Mouse (Mus musculus): ENCODE measurements around the gene Mipol1. TPM values are rescaled to one million over a fixed set of nuclear protein-coding genes. Genes with fewer than 3 reads are reported as not detected.

Mipol1 gene
- total and polyA plus RNA-seq, 3 experiments = 1.3 to 4.5 (median 4.1) TPM

GRCm38 (mm10) chr12:57340111-57340510 is 109.9 kb downstream of the Mipol1 start:
- intact Hi-C loops (cut with DNase I) = no loop called here
- Histone ChIP-seq H3K27me3 (ENCODE audit: control insufficient read depth, insufficient read depth, low read length) (no peaks in the 10 kb centered on the region), H3K36me3 (ENCODE audit: control insufficient read depth, insufficient read depth, low read length) (no peaks in the 10 kb centered on the region), H3K9ac (ENCODE audit: low read depth, low read length) (no peak overlapping the region), H3K4me3 (no peak overlapping the region), H3K79me2 (replicated peaks; ENCODE audit: control insufficient read depth, insufficient read depth, low read length) (no peaks in the 10 kb centered on the region), H3K27ac (no peak overlapping the region), H3K4me1 (ENCODE audit: control insufficient read depth, insufficient read depth, low read length) (no peaks in the 10 kb centered on the region)
- WGBS = 79% methylated on average over 2 of the region's 2 CpGs
- no peak for DNase-seq
- TF ChIP-seq CTCF (IDR thresholded peaks at IDR 0.05) (no peak), POLR2A (IDR thresholded peaks at IDR 0.05; ENCODE audit: insufficient read depth, low read depth, low read length) (no peak), EP300 (IDR thresholded peaks at IDR 0.05; ENCODE audit: insufficient read depth, low read depth, low read length) (no peak)

GRCm38 (mm10) chr12:57362732-57363131 is 132.5 kb downstream of the Mipol1 start:
- intact Hi-C loops (cut with DNase I) = no loop called here
- H3K4me1 ChIP-seq (ENCODE audit: control insufficient read depth, insufficient read depth, low read length) = no peaks in the 10 kb centered on the region
- H3K27me3 ChIP-seq (ENCODE audit: control insufficient read depth, insufficient read depth, low read length) = no peaks in the 10 kb centered on the region
- no peak for DNase-seq
- H3K9ac ChIP-seq (ENCODE audit: low read depth, low read length) = no peak overlapping the region
- 67% methylated on average over 2 of the region's 2 CpGs for WGBS
- no peaks in the 10 kb centered on the region for H3K79me2 ChIP-seq (replicated peaks; ENCODE audit: control insufficient read depth, insufficient read depth, low read length)
- H3K4me3 ChIP-seq = no peak overlapping the region
- H3K27ac ChIP-seq = no peak overlapping the region
- H3K36me3 ChIP-seq (ENCODE audit: control insufficient read depth, insufficient read depth, low read length) = no peaks in the 10 kb centered on the region
- TF ChIP-seq POLR2A (IDR thresholded peaks at IDR 0.05; ENCODE audit: insufficient read depth, low read depth, low read length) = no peak
- TF ChIP-seq CTCF (IDR thresholded peaks at IDR 0.05) = no peak
- TF ChIP-seq EP300 (IDR thresholded peaks at IDR 0.05; ENCODE audit: insufficient read depth, low read depth, low read length) = no peak

GRCm38 (mm10) chr12:57364027-57364426 is 133.8 kb downstream of the Mipol1 start:
- WGBS = 86% methylated on average over 7 of the region's 7 CpGs
- H3K36me3 ChIP-seq (ENCODE audit: control insufficient read depth, insufficient read depth, low read length) = no peaks in the 10 kb centered on the region
- no peak overlapping the region for H3K9ac ChIP-seq (ENCODE audit: low read depth, low read length)
- intact Hi-C loops (cut with DNase I) = no loop called here
- H3K79me2 ChIP-seq (replicated peaks; ENCODE audit: control insufficient read depth, insufficient read depth, low read length) = no peaks in the 10 kb centered on the region
- no peak overlapping the region for H3K4me3 ChIP-seq
- DNase-seq = no peak
- no peak overlapping the region for H3K27ac ChIP-seq
- no peaks in the 10 kb centered on the region for H3K27me3 ChIP-seq (ENCODE audit: control insufficient read depth, insufficient read depth, low read length)
- H3K4me1 ChIP-seq (ENCODE audit: control insufficient read depth, insufficient read depth, low read length) = no peaks in the 10 kb centered on the region
- TF ChIP-seq POLR2A (IDR thresholded peaks at IDR 0.05; ENCODE audit: insufficient read depth, low read depth, low read length) = no peak
- TF ChIP-seq CTCF (IDR thresholded peaks at IDR 0.05) = no peak
- TF ChIP-seq EP300 (IDR thresholded peaks at IDR 0.05; ENCODE audit: insufficient read depth, low read depth, low read length) = no peak

- TF ChIP-seq EP300 (IDR thresholded peaks at IDR 0.05; ENCODE audit: insufficient read depth, low read depth, low read length) (no peak), POLR2A (IDR thresholded peaks at IDR 0.05; ENCODE audit: insufficient read depth, low read depth, low read length) (no peak), CTCF (IDR thresholded peaks at IDR 0.05) (no peak)
- 87% methylated on average over 3 of the region's 3 CpGs for WGBS
These were observed 141.7 kb downstream of the Mipol1 start for GRCm38 (mm10) chr12:57371790-57372547.

GRCm38 (mm10) chr12:57382797-57383196 is 152.6 kb downstream of the Mipol1 start:
- intact Hi-C loops (cut with DNase I) = no loop called here

More at GRCm38 (mm10) chr12:57371790-57372547, 141.7 kb downstream of the Mipol1 start:
- Histone ChIP-seq H3K27ac (no peak overlapping the region), H3K79me2 (replicated peaks; ENCODE audit: control insufficient read depth, insufficient read depth, low read length) (no peaks in the 10 kb centered on the region), H3K36me3 (ENCODE audit: control insufficient read depth, insufficient read depth, low read length) (no peaks in the 10 kb centered on the region), H3K4me1 (ENCODE audit: control insufficient read depth, insufficient read depth, low read length) (no peaks in the 10 kb centered on the region), H3K4me3 (no peak overlapping the region), H3K27me3 (ENCODE audit: control insufficient read depth, insufficient read depth, low read length) (no peaks in the 10 kb centered on the region), H3K9ac (ENCODE audit: low read depth, low read length) (no peak overlapping the region)
- intact Hi-C loops (cut with DNase I) = no loop called here
- no peak for DNase-seq

GRCm38 (mm10) chr12:57387588-57388292 is 157.5 kb downstream of the Mipol1 start:
- Histone ChIP-seq H3K9ac (ENCODE audit: low read depth, low read length) (no peak overlapping the region), H3K4me3 (no peak overlapping the region), H3K79me2 (replicated peaks; ENCODE audit: control insufficient read depth, insufficient read depth, low read length) (no peaks in the 10 kb centered on the region), H3K27ac (no peak overlapping the region), H3K4me1 (ENCODE audit: control insufficient read depth, insufficient read depth, low read length) (no peaks in the 10 kb centered on the region), H3K36me3 (ENCODE audit: control insufficient read depth, insufficient read depth, low read length) (no peaks in the 10 kb centered on the region), H3K27me3 (ENCODE audit: control insufficient read depth, insufficient read depth, low read length) (no peaks in the 10 kb centered on the region)
- TF ChIP-seq POLR2A (IDR thresholded peaks at IDR 0.05; ENCODE audit: insufficient read depth, low read depth, low read length) = no peak
- TF ChIP-seq CTCF (IDR thresholded peaks at IDR 0.05) = no peak
- TF ChIP-seq EP300 (IDR thresholded peaks at IDR 0.05; ENCODE audit: insufficient read depth, low read depth, low read length) = no peak
- DNase-seq = no peak
- 73% methylated on average over 2 of the region's 2 CpGs for WGBS
- intact Hi-C loops (cut with DNase I) = no loop called here

More at GRCm38 (mm10) chr12:57382797-57383196, 152.6 kb downstream of the Mipol1 start:
- Histone ChIP-seq H3K27ac (no peak overlapping the region), H3K4me1 (ENCODE audit: control insufficient read depth, insufficient read depth, low read length) (no peaks in the 10 kb centered on the region), H3K4me3 (no peak overlapping the region), H3K79me2 (replicated peaks; ENCODE audit: control insufficient read depth, insufficient read depth, low read length) (no peaks in the 10 kb centered on the region), H3K27me3 (ENCODE audit: control insufficient read depth, insufficient read depth, low read length) (no peaks in the 10 kb centered on the region), H3K36me3 (ENCODE audit: control insufficient read depth, insufficient read depth, low read length) (no peaks in the 10 kb centered on the region), H3K9ac (ENCODE audit: low read depth, low read length) (no peak overlapping the region)
- DNase-seq = no peak
- TF ChIP-seq EP300 (IDR thresholded peaks at IDR 0.05; ENCODE audit: insufficient read depth, low read depth, low read length) (no peak), CTCF (IDR thresholded peaks at IDR 0.05) (no peak), POLR2A (IDR thresholded peaks at IDR 0.05; ENCODE audit: insufficient read depth, low read depth, low read length) (no peak)
- 73% methylated on average over 6 of the region's 6 CpGs for WGBS

Data from heart, adult 2 months (tissue).